Mouse (Mus musculus): Measurements from ENCODE around the gene Sec31a. TPM values are rescaled to one million over a fixed set of nuclear protein-coding genes. Genes with fewer than 3 reads are reported as not detected.
A peak's percentile ranks its signal among the peaks of the same experiment; 100 is the strongest.

The Sec31a gene
- polyA plus RNA-seq, 1 experiment from 2014 or later, result 90.3 TPM

- H3K27me3 ChIP-seq, result no peaks in the 10 kb centered on the region
Measured at GRCm38 (mm10) chr5:100369093-100369492, 46.9 kb downstream of the Sec31a start.

GRCm38 (mm10) chr5:100368527-100368926 lies 47.5 kb downstream of the Sec31a start:
- no peaks in the 10 kb centered on the region for H3K4me1 ChIP-seq (replicated peaks)
- peaks cover 72% of the 10 kb centered on the region for H3K36me3 ChIP-seq
- H3K9me3 ChIP-seq, result no peaks in the 10 kb centered on the region
- H3K4me3 ChIP-seq (replicated peaks), result no peak overlapping the region
- H3K27ac ChIP-seq, result no peak overlapping the region
- no peak for ATAC-seq
- no peaks in the 10 kb centered on the region for H3K27me3 ChIP-seq
- H3K4me2 ChIP-seq (replicated peaks), result no peak overlapping the region
- no peak overlapping the region for H3K9ac ChIP-seq (replicated peaks)
- 83% methylated on average over 5 of the region's 5 CpGs for WGBS

More at GRCm38 (mm10) chr5:100369093-100369492, 46.9 kb downstream of the Sec31a start:
- Histone ChIP-seq H3K36me3 (peaks cover 71% of the 10 kb centered on the region), H3K4me3 (replicated peaks) (no peak overlapping the region), H3K9ac (replicated peaks) (no peak overlapping the region), H3K9me3 (no peaks in the 10 kb centered on the region), H3K4me1 (replicated peaks) (no peaks in the 10 kb centered on the region), H3K4me2 (replicated peaks) (no peak overlapping the region), H3K27ac (no peak overlapping the region)
- no peak for ATAC-seq
- WGBS, result 93% methylated on average over 6 of the region's 6 CpGs

GRCm38 (mm10) chr5:100367051-100367450 lies 49.0 kb downstream of the Sec31a start:
- WGBS, result 89% methylated on average over 2 of the region's 2 CpGs
- Histone ChIP-seq H3K4me3 (replicated peaks) (no peak overlapping the region), H3K4me2 (replicated peaks) (no peak overlapping the region), H3K4me1 (replicated peaks) (no peaks in the 10 kb centered on the region), H3K27ac (no peak overlapping the region), H3K27me3 (no peaks in the 10 kb centered on the region), H3K9ac (replicated peaks) (no peak overlapping the region), H3K9me3 (no peaks in the 10 kb centered on the region), H3K36me3 (peaks cover 75% of the 10 kb centered on the region)
- no peak for ATAC-seq

GRCm38 (mm10) chr5:100360296-100360695 lies 55.7 kb downstream of the Sec31a start:
- Histone ChIP-seq H3K4me2 (replicated peaks) (no peak overlapping the region), H3K4me3 (replicated peaks) (no peak overlapping the region), H3K9me3 (no peaks in the 10 kb centered on the region), H3K27ac (no peak overlapping the region), H3K36me3 (peaks cover 51% of the 10 kb centered on the region), H3K27me3 (no peaks in the 10 kb centered on the region), H3K9ac (replicated peaks) (no peak overlapping the region), H3K4me1 (replicated peaks) (peaks cover 7% of the 10 kb centered on the region)
- WGBS, result 96% methylated on average over 6 of the region's 6 CpGs
- no peak for ATAC-seq

GRCm38 (mm10) chr5:100358334-100358733 lies 57.7 kb downstream of the Sec31a start:
- Histone ChIP-seq H3K27me3 (no peaks in the 10 kb centered on the region), H3K4me1 (replicated peaks) (peaks cover 10% of the 10 kb centered on the region), H3K9ac (replicated peaks) (no peak overlapping the region), H3K27ac (no peak overlapping the region), H3K9me3 (no peaks in the 10 kb centered on the region), H3K36me3 (peaks cover 32% of the 10 kb centered on the region), H3K4me2 (replicated peaks) (no peak overlapping the region), H3K4me3 (replicated peaks) (no peak overlapping the region)
- ATAC-seq, result 0 out of 2 replicates have a peak, but pooled peaks have one; percentile 14
- WGBS, result 52% methylated on average over 8 of the region's 8 CpGs

- Histone ChIP-seq H3K4me3 (replicated peaks) (no peak overlapping the region), H3K36me3 (no peaks in the 10 kb centered on the region), H3K4me2 (replicated peaks) (no peak overlapping the region), H3K4me1 (replicated peaks) (peaks cover 21% of the 10 kb centered on the region), H3K27me3 (no peaks in the 10 kb centered on the region), H3K9ac (replicated peaks) (no peak overlapping the region), H3K27ac (no peak overlapping the region), H3K9me3 (no peaks in the 10 kb centered on the region)
- ATAC-seq, result no peak
- WGBS, result 96% methylated on average over 20 of the region's 20 CpGs
Measured at GRCm38 (mm10) chr5:100354644-100355043, 61.4 kb downstream of the Sec31a start.

- no peak overlapping the region for H3K27ac ChIP-seq
- H3K27me3 ChIP-seq, result no peaks in the 10 kb centered on the region
- peaks cover 21% of the 10 kb centered on the region for H3K4me1 ChIP-seq (replicated peaks)
- 72% methylated on average over 10 of the region's 10 CpGs for WGBS
- H3K4me2 ChIP-seq (replicated peaks), result no peak overlapping the region
- H3K4me3 ChIP-seq (replicated peaks), result no peak overlapping the region
- no peak overlapping the region for H3K9ac ChIP-seq (replicated peaks)
- no peak for ATAC-seq
- no peaks in the 10 kb centered on the region for H3K9me3 ChIP-seq
- H3K36me3 ChIP-seq, result no peaks in the 10 kb centered on the region
Measured at GRCm38 (mm10) chr5:100352986-100353848, 62.8 kb downstream of the Sec31a start.

GRCm38 (mm10) chr5:100350907-100351456 lies 65.1 kb downstream of the Sec31a start:
- peak; percentile 44 for ATAC-seq
- H3K27ac ChIP-seq, result no peak overlapping the region
- H3K36me3 ChIP-seq, result no peaks in the 10 kb centered on the region
- 97% methylated on average over 8 of the region's 8 CpGs for WGBS
- H3K4me3 ChIP-seq (replicated peaks), result no peak overlapping the region
- no peaks in the 10 kb centered on the region for H3K27me3 ChIP-seq
- H3K4me1 ChIP-seq (replicated peaks), result peaks cover 21% of the 10 kb centered on the region
- no peak overlapping the region for H3K9ac ChIP-seq (replicated peaks)
- no peaks in the 10 kb centered on the region for H3K9me3 ChIP-seq
- H3K4me2 ChIP-seq (replicated peaks), result no peak overlapping the region

- Histone ChIP-seq H3K9ac (replicated peaks) (no peak overlapping the region), H3K4me2 (replicated peaks) (no peak overlapping the region), H3K27ac (no peak overlapping the region; the same call in 1 of the 2 replicates), H3K27me3 (no peaks in the 10 kb centered on the region), H3K4me3 (replicated peaks) (no peak overlapping the region), H3K36me3 (no peaks in the 10 kb centered on the region), H3K9me3 (no peaks in the 10 kb centered on the region), H3K4me1 (replicated peaks) (peaks cover 21% of the 10 kb centered on the region)
- ATAC-seq, result peak; percentile 87
- WGBS, result 52% methylated on average over 10 of the region's 10 CpGs
Measured at GRCm38 (mm10) chr5:100349287-100350215, 66.5 kb downstream of the Sec31a start.

GRCm38 (mm10) chr5:100345118-100345517 lies 70.9 kb downstream of the Sec31a start:
- Histone ChIP-seq H3K27me3 (no peaks in the 10 kb centered on the region), H3K27ac (no peak overlapping the region), H3K4me2 (replicated peaks) (no peak overlapping the region), H3K9me3 (no peaks in the 10 kb centered on the region), H3K9ac (replicated peaks) (no peak overlapping the region), H3K4me3 (replicated peaks) (no peak overlapping the region), H3K36me3 (no peaks in the 10 kb centered on the region), H3K4me1 (replicated peaks) (peaks cover 10% of the 10 kb centered on the region)
- 86% methylated on average over 1 of the region's 1 CpGs for WGBS
- ATAC-seq, result no peak

- H3K9me3 ChIP-seq, result no peaks in the 10 kb centered on the region
- no peaks in the 10 kb centered on the region for H3K27me3 ChIP-seq
- no peaks in the 10 kb centered on the region for H3K36me3 ChIP-seq
- no peaks in the 10 kb centered on the region for H3K4me1 ChIP-seq (replicated peaks)
- WGBS, result 35% methylated on average over 6 of the region's 6 CpGs
- H3K9ac ChIP-seq (replicated peaks), result no peak overlapping the region
- ATAC-seq, result no peak
- H3K27ac ChIP-seq, result no peak overlapping the region
- no peak overlapping the region for H3K4me3 ChIP-seq (replicated peaks)
- no peak overlapping the region for H3K4me2 ChIP-seq (replicated peaks)
Measured at GRCm38 (mm10) chr5:100343087-100343486, 72.9 kb downstream of the Sec31a start.

- Histone ChIP-seq H3K4me3 (replicated peaks) (no peak overlapping the region), H3K27me3 (no peaks in the 10 kb centered on the region), H3K4me2 (replicated peaks) (no peak overlapping the region), H3K9me3 (no peaks in the 10 kb centered on the region), H3K4me1 (replicated peaks) (no peaks in the 10 kb centered on the region), H3K36me3 (no peaks in the 10 kb centered on the region), H3K27ac (no peak overlapping the region), H3K9ac (replicated peaks) (no peak overlapping the region)
- WGBS, result 76% methylated on average over 6 of the region's 6 CpGs
- ATAC-seq, result no peak
Measured at GRCm38 (mm10) chr5:100342422-100342821, 73.6 kb downstream of the Sec31a start.
